In the genomic region with DNA sequence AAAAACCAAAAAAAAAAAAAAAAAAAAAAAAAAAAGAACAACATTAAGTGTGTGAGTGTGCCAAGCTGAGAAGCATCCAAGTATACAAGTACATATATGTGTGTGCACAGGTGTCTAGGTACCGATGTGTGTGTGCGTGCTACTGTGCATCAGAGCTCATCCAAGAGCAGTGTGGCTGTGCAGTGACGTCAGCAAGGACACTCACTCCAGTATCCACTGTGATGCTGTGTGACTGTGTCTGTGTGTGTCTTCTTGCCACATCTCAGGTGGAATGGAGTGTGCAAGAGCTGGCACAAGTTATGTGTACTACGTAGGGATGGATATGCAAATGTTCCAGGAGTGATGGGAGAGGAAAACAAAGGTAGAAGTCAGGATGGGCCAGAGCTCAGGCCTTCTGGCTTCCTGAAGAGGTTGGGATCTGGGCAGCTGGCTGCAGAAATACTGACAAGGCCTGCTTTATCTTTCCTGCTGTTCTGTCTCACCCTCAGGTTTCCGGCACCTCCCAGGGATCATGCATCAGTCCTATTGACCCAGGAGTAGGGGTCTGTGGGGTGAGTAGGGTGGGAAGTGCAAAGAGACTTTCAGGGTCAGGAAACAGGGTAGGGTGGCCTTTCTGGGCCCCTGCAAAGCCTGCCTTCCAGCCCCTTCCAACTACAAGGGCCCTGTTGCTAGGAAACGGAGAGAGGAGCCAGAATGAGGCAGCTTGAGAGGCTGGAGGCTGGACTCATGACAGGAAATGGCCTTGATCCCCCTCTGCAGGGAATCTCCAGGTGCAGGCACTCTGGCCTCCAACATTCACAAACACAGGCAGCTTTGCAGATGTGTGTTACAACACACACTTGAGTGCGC, we compare ENCODE assay signal across 9 mouse cellular contexts. TPM values are rescaled to one million over a fixed set of nuclear protein-coding genes. Genes with fewer than 3 reads are reported as not detected.
DNase-seq lines count a peak whose midpoint lies in the region; ATAC-seq lines count a peak whose summit lies in the region.
"Had no signal": no experiment of that assay in that cellular context is flagged by ENCODE, and none has a peak within 500 bp of the region (broad histone marks: within the 10 kb centered on the region; RNA-seq: fewer than 3 reads in every experiment).

No protein-coding gene starts in this region.

- H3K4me3 ChIP-seq in heart, embryonic 10.5 days, result no peak overlapping the region; the same call in 1 of the 2 replicates
- no peak overlapping the region for H3K4me3 ChIP-seq in intestine, embryonic 15.5 days (replicated peaks)
- H3K4me3 ChIP-seq in neural tube, embryonic 15.5 days (replicated peaks), result no peak overlapping the region

- 54% methylated on average over 7 of the region's 7 CpGs for WGBS in heart, embryonic 10.5 days
- WGBS in intestine, embryonic 15.5 days, result 55% methylated on average over 7 of the region's 7 CpGs
- 50% methylated on average over 6 of the region's 7 CpGs for WGBS in neural tube, embryonic 15.5 days

- peaks cover 53% of the 10 kb centered on the region for H3K4me1 ChIP-seq in heart, embryonic 10.5 days
- peaks cover 21% of the 10 kb centered on the region for H3K4me1 ChIP-seq in intestine, embryonic 15.5 days (replicated peaks)
- peaks cover 16% of the 10 kb centered on the region for H3K4me1 ChIP-seq in neural tube, embryonic 15.5 days

- peak; percentile 83 for DNase-seq in heart, embryonic 10.5 days (ENCODE audit: low spot score)
- DNase-seq in heart, postnatal 10 days, result no peak
- peak; percentile 51 for DNase-seq in testis, postnatal 10 days (ENCODE audit: low spot score)
- DNase-seq in testis, postnatal 14 days (ENCODE audit: low spot score), result no peak
- no peak for DNase-seq in gastrocnemius, postnatal 4 days (ENCODE audit: low spot score in 2 of 2)
- no peak for DNase-seq in adipocyte (ENCODE audit: low spot score)

- peak overlapping the region; percentile 84 for H3K27ac ChIP-seq in heart, embryonic 10.5 days
- peak overlapping the region; percentile 78 for H3K27ac ChIP-seq in intestine, embryonic 15.5 days
- peak overlapping the region; percentile 74 for H3K27ac ChIP-seq in neural tube, embryonic 15.5 days (replicated peaks)

- H3K27me3 ChIP-seq in heart, embryonic 10.5 days (ENCODE audit: insufficient read depth, poor library complexity, severe bottlenecking), result no peaks in the 10 kb centered on the region
- H3K27me3 ChIP-seq in intestine, embryonic 15.5 days (replicated peaks), result no peaks in the 10 kb centered on the region
- H3K27me3 ChIP-seq in neural tube, embryonic 15.5 days (replicated peaks), result no peaks in the 10 kb centered on the region
- H3K27me3 ChIP-seq: CH12.LX had no signal

- H3K36me3 ChIP-seq in heart, embryonic 10.5 days, result no peaks in the 10 kb centered on the region
- no peaks in the 10 kb centered on the region for H3K36me3 ChIP-seq in intestine, embryonic 15.5 days
- no peaks in the 10 kb centered on the region for H3K36me3 ChIP-seq in neural tube, embryonic 15.5 days

- peak; percentile 83; the same call in 1 of the 2 replicates for ATAC-seq in intestine, embryonic 15.5 days
- 0 out of 2 replicates have a peak, but pooled peaks have one; percentile 21 for ATAC-seq in neural tube, embryonic 15.5 days (ENCODE audit: low FRiP score)

- H3K4me2 ChIP-seq in intestine, embryonic 15.5 days (replicated peaks), result no peak overlapping the region
- H3K4me2 ChIP-seq in neural tube, embryonic 15.5 days, result no peak overlapping the region

- no peaks in the 10 kb centered on the region for H3K9me3 ChIP-seq in heart, embryonic 10.5 days
- no peaks in the 10 kb centered on the region for H3K9me3 ChIP-seq in intestine, embryonic 15.5 days
- no peaks in the 10 kb centered on the region for H3K9me3 ChIP-seq in neural tube, embryonic 15.5 days (replicated peaks)

- no peak overlapping the region for H3K9ac ChIP-seq in intestine, embryonic 15.5 days
- no peak overlapping the region for H3K9ac ChIP-seq in neural tube, embryonic 15.5 days (replicated peaks)

- intact Hi-C loops in heart, postnatal 10 days (cut with DNase I), result no loop called here

RNA-seq across cellular contexts. Expression of gene Fgr, which starts 10.0 kb away (rescaled TPM):
- 0.36 and 0.43 TPM in 2 replicates for polyA plus RNA-seq in heart, embryonic 10.5 days (2016; fragmentation: Nextera tagmentation; extraction: Ambion mirVana)
- under 1 TPM; 0.19 to 0.40 TPM for total RNA-seq in heart, postnatal 10 days (2021)
- 2.3 and 3.7 TPM in 2 replicates for polyA plus RNA-seq in intestine, embryonic 15.5 days (2015; fragmentation: Nextera tagmentation; extraction: Ambion mirVana)
- 0.23 and 0.91 TPM in 2 replicates for polyA plus RNA-seq in neural tube, embryonic 15.5 days (2015; fragmentation: Nextera tagmentation; extraction: Ambion mirVana)
- total RNA-seq in gastrocnemius, postnatal 4 days (2021), result under 1 TPM; 0.47 to 0.78 TPM

RNA-seq across cellular contexts. Expression of gene Ahdc1, which starts 27.2 kb away (rescaled TPM):
- polyA plus RNA-seq in heart, embryonic 10.5 days (2016; fragmentation: Nextera tagmentation; extraction: Ambion mirVana), result 8.4 and 12.2 TPM in 2 replicates
- total RNA-seq in heart, postnatal 10 days (2021), result 10 to 100 TPM; 54.0 to 63.0 TPM
- 5.4 and 6.3 TPM in 2 replicates for polyA plus RNA-seq in intestine, embryonic 15.5 days (2015; fragmentation: Nextera tagmentation; extraction: Ambion mirVana)
- polyA plus RNA-seq in neural tube, embryonic 15.5 days (2015; fragmentation: Nextera tagmentation; extraction: Ambion mirVana), result 11.0 TPM in 2 replicates
- total RNA-seq in gastrocnemius, postnatal 4 days (2021), result 100 to 1,000 TPM; 107 to 112 TPM

Comparison
In these comparisons a context has a peak if more than half of its experiments do, and no peak if none do; other contexts are left out.
1. DNase-seq: peak in heart, embryonic 10.5 days (single experiment) and testis, postnatal 10 days (single experiment); none in heart, postnatal 10 days (0 of 2), testis, postnatal 14 days (single experiment), gastrocnemius, postnatal 4 days (0 of 2) and adipocyte (single experiment).
2. Peak in every context shown above with its lines, with median percentiles within 50 percentile points of each other: H3K27ac ChIP-seq.